Mouse (Mus musculus) T-helper 1 cell (primary cell): ENCODE data around the gene St3gal5.
"Not testable (repeated sequence)": the region's sequence is repeated elsewhere in the genome, so short reads cannot be mapped to it uniquely, and the experiment has no call there.

Source experiments
- in situ Hi-C: fragments of 300-600 bp; cut with MboI, MseI; formaldehyde crosslinking; loops from one replicate; pipeline ENCODE4 v1.15.1; 2025; ENCODE audit warnings: high pct_unique_total_duplicates

Gene St3gal5

GRCm38 (mm10) chr6:72097181-72097995 lies at the start of gene St3gal5:
Gene St3gal5 (plus strand): TSS chr6:72097592.
- in situ Hi-C loops = loop anchor here (5.0 kb wide), 1 partner anchor 50 kb away; no protein-coding TSS in a partner anchor

DNA sequence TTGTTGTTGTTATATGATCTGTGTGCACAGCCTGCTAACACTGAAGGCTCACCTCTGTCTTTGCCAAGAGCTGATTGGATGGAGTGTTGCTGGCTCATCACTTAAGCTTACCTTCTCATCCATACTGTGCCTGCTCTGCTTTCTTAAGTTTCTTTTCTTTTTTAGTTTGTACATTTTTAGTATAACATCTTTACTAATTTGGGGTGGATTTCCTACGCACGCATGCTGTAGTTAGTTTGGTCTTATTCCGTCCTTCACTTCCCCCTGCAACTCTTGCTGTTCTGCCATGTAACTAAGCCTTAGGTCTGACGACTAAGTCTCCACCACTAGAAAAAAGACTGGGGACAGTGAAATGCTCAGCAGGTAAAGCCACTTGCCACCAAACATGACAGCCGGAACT lies 48.7 kb upstream of the St3gal5 start:
- in situ Hi-C loops = loop anchor here (5.0 kb wide), 1 partner anchor 49 kb away; the partner anchor contains the start of gene St3gal5

DNA sequence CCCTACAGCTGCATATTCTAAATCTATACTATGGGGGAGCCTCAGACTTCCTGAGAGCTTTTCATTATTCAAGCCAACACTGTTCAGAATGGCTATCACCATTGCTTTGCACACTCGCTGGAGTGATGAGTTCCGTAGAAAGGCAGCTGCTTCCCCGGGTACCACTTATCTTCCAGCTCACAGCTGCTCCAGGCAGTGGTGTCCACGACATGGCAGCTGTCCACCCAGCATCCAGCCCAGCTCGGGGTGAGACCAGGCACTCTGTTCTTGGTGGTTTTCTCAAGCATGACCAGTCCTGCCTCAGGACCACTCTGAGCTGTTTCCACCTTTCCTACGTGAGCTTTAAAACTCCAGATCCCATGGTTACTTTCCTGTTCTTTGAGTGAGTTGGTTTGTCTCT lies 47.5 kb upstream of the St3gal5 start:
- in situ Hi-C loops = loop anchor here (5.0 kb wide), 1 partner anchor 47 kb away; the partner anchor contains the start of gene St3gal5

DNA sequence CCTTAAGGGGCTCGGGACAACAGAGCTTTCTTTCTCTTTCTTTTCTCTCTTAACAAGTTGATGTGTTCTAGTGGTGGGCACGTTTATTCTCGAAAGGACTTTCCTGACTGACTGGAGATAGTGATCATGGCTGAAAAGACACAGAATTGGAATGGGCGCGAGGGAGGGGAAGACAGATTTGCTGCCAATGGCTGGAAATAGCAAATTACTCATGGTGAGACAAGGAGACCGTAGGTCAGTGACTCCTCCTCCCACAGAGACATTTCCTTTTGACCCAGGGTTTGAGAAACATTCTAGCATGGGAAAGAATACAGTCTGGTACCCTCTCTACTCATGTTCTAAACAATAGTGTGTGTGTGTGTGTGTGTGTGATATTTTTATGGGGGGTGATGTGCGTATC lies 46.6 kb upstream of the St3gal5 start:
- in situ Hi-C loops = no loop called here

GRCm38 (mm10) chr6:72051247-72051646 lies 46.1 kb upstream of the St3gal5 start:
- in situ Hi-C loops = no loop called here

- in situ Hi-C loops = no loop called here
Measured at GRCm38 (mm10) chr6:72051757-72052156, 45.6 kb upstream of the St3gal5 start.

DNA sequence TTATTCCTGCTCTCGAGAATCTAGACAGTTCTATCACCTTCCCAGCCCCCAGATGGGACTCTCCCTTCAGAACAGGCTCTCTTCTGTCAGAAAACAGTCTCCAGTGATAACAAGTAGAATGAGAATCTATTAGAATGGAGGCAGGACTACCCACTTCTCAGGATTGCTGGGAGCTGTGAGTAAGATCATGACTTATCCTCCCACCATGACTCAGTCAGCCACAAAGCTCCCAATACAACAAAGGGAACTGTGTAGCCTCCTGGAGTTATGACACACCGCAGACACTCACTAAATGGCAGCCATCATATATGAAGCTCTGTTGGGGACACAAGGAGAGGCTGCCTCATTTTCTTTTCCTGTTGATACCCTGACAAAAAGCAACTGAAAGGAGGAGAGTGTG lies 40.8 kb upstream of the St3gal5 start:
- in situ Hi-C loops = no loop called here

DNA sequence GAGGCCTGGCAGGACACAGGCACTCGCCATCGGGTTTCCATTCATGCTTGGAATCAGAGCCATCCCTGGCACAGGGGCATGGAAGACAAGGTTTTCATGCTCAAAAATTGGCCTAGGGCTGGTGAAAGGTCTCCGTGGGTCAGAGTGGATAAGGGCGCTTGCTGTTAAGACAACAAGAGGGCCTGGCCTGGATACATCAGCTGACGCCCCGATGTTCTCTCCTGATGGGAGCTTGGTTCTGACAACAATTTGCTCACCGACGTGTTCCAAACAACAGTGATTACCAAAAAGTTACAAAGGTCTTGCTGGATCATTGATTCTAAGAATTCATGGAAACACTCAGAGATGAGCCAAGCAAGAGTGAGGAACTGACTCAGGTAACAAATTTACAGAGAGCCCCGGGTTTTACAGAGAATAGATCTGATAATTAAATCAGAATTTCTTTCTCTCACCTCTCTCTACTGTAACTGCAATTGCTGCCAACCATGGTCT lies 38.9 kb upstream of the St3gal5 start:
- in situ Hi-C loops = no loop called here

- in situ Hi-C loops = not testable (repeated sequence)
Measured at GRCm38 (mm10) chr6:72060677-72061076, 36.7 kb upstream of the St3gal5 start.

GRCm38 (mm10) chr6:72063718-72064117 lies 33.7 kb upstream of the St3gal5 start:
- in situ Hi-C loops = no loop called here

GRCm38 (mm10) chr6:72065988-72066387 lies 31.4 kb upstream of the St3gal5 start:
- in situ Hi-C loops = no loop called here

- in situ Hi-C loops = no loop called here
Measured at GRCm38 (mm10) chr6:72068436-72068835, 29.0 kb upstream of the St3gal5 start.

DNA sequence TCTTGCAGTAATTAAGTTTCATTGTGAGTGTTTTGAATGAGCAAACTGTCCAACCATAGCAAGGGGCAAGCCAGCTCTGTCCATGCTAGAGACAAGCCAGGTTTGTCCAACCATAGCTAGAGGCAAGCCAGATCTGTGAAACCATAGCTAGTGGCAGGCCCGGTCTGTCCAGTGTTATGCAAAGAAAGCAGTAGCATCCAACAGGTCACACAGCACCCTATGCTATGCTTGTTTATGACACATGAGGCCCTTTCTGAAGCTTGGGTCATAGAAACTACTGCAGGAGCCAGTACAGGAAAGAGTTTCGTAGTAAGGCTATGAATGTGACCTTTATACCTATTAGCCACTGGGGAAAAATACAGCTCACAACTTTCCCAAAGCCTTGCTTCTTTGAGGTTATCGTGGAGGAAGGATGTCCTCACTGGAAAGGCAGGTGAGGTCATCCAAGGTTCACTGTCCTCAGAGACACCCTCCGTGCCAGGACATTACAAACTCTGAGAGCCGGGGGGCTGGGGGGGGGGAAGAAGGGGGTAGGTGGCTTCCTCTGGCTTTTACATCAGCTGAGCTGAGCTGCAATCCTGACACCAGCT lies 26.0 kb upstream of the St3gal5 start:
- in situ Hi-C loops = loop anchor here (5.0 kb wide), 1 partner anchor 79 kb away; no protein-coding TSS in a partner anchor

GRCm38 (mm10) chr6:72073781-72074180 lies 23.6 kb upstream of the St3gal5 start:
- in situ Hi-C loops = loop anchor here (5.0 kb wide), 1 partner anchor 81 kb away; no protein-coding TSS in a partner anchor

DNA sequence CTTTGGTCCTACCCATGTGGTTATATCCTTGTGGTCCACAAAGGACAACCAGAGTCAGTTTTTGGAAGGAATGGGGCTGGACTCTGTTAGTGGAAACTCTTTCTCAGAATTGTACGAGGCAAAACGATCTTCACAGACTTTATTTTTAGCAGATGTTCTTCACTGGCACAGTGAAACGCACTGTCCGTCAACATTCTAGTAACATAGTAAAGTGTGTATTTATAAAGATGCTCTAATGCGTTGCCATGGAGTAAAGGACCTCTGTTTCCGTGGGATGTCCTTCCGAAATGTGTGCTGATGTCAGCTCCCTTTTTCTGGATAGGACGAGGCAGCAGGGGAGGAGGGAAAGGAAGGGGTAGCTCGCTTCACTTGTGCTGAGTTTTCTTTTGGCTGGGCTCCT lies 20.9 kb upstream of the St3gal5 start:
- in situ Hi-C loops = no loop called here

DNA sequence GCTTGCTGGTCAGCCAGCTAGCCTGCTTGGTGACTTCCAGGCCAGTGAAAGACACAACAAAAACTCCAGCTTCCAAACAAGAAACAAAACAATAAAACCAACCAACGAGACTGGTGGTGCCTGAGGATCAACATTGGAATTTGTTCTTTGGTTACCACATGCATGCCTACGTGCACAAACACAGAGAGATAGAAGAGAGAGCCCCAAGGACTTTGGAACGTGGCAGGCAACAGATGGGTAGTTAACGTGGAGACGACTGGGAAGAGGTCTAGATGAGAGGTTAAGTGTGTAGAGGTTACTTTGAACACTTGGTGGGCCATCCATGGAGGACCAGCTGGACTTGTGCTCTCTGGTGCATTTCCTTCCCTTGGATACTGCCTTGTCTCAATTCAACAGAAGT lies 19.2 kb upstream of the St3gal5 start:
- in situ Hi-C loops = no loop called here

DNA sequence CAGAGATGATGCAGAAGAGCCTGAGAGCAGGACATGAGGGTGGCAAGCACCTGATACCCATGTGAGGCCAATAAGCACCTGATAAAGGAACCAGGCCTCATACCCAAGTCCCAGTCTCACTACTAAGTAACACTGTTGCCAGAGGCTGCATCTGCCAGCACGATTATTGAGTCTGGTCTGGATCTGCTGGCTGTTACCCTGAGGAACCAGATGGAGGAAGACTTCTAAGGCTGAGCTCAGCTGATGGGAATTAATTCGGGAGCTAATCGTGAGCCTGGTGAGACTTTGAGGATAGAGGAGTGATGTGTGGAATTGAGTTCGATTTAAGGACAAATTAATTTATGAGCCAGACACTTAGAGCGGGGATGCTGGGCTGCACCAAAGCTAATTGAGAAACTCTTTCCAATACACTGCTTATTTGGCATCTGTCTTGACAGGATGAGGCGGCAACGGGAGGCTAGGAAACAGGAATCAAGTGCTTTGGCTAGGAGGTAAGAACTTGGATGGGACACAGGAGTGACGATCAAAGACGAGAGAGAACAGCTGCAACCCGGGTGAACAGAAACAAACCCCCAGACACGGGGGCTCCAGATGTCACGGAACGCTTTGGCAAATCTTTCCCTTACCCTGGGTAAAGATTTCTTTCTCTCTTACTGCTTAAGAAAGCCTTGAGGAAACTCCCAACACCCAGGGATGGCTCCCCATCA lies 15.9 kb upstream of the St3gal5 start:
- in situ Hi-C loops = no loop called here

DNA sequence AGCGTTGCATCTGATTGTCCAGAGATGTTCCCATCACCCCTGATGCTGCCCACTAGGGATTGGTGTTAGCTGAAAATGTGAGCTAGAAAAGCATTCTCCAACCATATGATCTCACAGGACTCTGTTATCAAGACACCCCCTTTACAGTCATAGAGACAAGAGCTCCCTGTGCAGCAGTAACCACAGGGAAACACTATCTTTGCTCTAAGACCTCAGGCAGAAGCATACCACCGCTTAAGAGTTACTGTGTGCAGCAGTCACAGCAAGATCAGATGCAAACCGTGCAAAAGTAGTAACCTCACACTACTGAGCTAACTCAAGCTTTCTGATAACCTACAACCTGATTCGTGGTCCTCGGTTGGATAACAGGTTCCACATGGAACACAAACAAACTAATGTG lies 10.0 kb upstream of the St3gal5 start:
- in situ Hi-C loops = no loop called here

DNA sequence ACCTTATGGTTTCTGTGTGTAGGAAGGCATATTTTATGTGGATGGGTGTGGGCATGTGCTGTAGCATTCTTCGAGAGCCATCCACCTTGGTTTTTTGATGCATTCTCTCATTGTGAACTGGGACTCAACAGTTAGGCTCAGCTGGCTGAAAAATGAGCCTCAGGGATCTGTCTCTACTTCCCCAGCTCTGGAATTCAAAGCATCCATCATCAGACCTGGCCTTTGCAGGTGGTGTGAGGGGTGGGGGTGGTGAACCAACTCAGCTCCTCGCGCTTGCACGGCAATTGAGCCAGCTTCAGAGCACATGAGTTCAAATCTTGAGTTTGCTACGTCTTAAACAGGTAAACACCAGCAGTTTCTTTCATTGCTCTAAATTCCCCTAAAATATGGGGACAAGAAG lies 7.5 kb upstream of the St3gal5 start:
- in situ Hi-C loops = no loop called here

GRCm38 (mm10) chr6:72091007-72091406 lies 6.4 kb upstream of the St3gal5 start:
- in situ Hi-C loops = no loop called here

DNA sequence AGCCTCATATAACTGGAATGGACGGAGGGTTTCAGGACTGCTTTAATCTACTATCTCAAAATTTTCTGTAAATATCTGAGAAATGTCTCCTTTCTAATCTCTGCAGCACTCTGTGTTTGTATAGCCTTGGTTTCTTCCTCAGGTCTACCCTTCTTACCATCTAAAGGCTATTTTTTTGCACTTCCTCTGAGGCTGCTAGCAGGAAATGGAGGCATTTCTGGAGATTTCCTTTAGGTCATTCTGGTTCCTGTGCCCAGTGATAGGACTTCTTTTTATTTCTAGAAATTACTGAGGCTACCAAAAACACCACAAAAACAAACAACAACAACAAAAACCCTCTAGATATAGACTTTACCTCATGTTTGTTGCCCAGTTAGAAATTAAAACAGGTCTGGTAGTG lies 4.3 kb upstream of the St3gal5 start:
- in situ Hi-C loops = no loop called here

GRCm38 (mm10) chr6:72096217-72096616 lies 1.2 kb upstream of the St3gal5 start:
- in situ Hi-C loops = loop anchor here (5.0 kb wide), 1 partner anchor 49 kb away; no protein-coding TSS in a partner anchor
